Mouse (Mus musculus): ENCODE measurements around the gene Tbc1d13. TPM values are rescaled to one million over a fixed set of nuclear protein-coding genes. Genes with fewer than 3 reads are reported as not detected.
"Not testable (repeated sequence)": the region's sequence is repeated elsewhere in the genome, so short reads cannot be mapped to it uniquely, and the experiment has no call there.

Tbc1d13 gene
- polyA plus RNA-seq, 2 experiments from 2014 or later, result 6.8 to 6.9 TPM

- ATAC-seq, result not testable (repeated sequence)
These were observed 45.2 kb downstream of the Tbc1d13 start for GRCm38 (mm10) chr2:30178711-30179110.

- ATAC-seq, result no peak
These were observed 48.9 kb downstream of the Tbc1d13 start for GRCm38 (mm10) chr2:30182424-30182823.

GRCm38 (mm10) chr2:30183721-30184120, 50.2 kb downstream of the Tbc1d13 start:
- no peak for ATAC-seq

- ATAC-seq, result no peak
These were observed 51.7 kb downstream of the Tbc1d13 start for GRCm38 (mm10) chr2:30185276-30185675.

- no peak for ATAC-seq
These were observed 52.1 kb downstream of the Tbc1d13 start for GRCm38 (mm10) chr2:30185681-30186080.

GRCm38 (mm10) chr2:30191790-30192580, 58.4 kb downstream of the Tbc1d13 start:
- ATAC-seq, result no peak

GRCm38 (mm10) chr2:30194656-30195055, 61.1 kb downstream of the Tbc1d13 start:
- ATAC-seq, result no peak

GRCm38 (mm10) chr2:30198021-30198420, 64.5 kb downstream of the Tbc1d13 start:
- no peak for ATAC-seq

GRCm38 (mm10) chr2:30199984-30200383, 66.4 kb downstream of the Tbc1d13 start:
- ATAC-seq, result no peak

GRCm38 (mm10) chr2:30200388-30200925, 66.9 kb downstream of the Tbc1d13 start:
- no peak for ATAC-seq

Other genes with a start within 250 kb of the Tbc1d13 start
- gene Odf2, start 244.5 kb upstream of the Tbc1d13 start, polyA plus RNA-seq (2017; shearing (Covaris generic)), result 10 to 100 TPM; 44.3 to 45.0 TPM
- gene Gle1, start 198.3 kb upstream of the Tbc1d13 start, polyA plus RNA-seq (2017; shearing (Covaris generic)), result 10 to 100 TPM; 42.4 to 52.7 TPM
- 10 to 100 TPM; 78.3 to 89.3 TPM for gene Sptan1, start 168.2 kb upstream of the Tbc1d13 start, polyA plus RNA-seq (2017; shearing (Covaris generic))
- gene Wdr34, start 84.9 kb upstream of the Tbc1d13 start, polyA plus RNA-seq (2017; shearing (Covaris generic)), result 1 to 10 TPM in 1 of 2 experiments, under 1 TPM in 1; 0.87 to 1.4 TPM
- 100 to 1,000 TPM; 369 to 379 TPM for gene Set, start 76.4 kb upstream of the Tbc1d13 start, polyA plus RNA-seq (2017; shearing (Covaris generic))
- gene Pkn3, start 56.1 kb upstream of the Tbc1d13 start, polyA plus RNA-seq (2017; shearing (Covaris generic)), result under 1 TPM in 1 of 2 experiments, not detected in 1; 0.41 TPM
- 10 to 100 TPM; 31.6 to 32.4 TPM for gene Zdhhc12, start 40.1 kb upstream of the Tbc1d13 start, polyA plus RNA-seq (2017; shearing (Covaris generic))
- gene Zer1, start 9.2 kb upstream of the Tbc1d13 start, polyA plus RNA-seq (2017; shearing (Covaris generic)), result 10 to 100 TPM; 14.5 to 15.2 TPM
- gene Endog, start 37.7 kb downstream of the Tbc1d13 start, polyA plus RNA-seq (2017; shearing (Covaris generic)), result 1 to 10 TPM; 2.6 to 3.3 TPM
- gene Spout1, start 44.7 kb downstream of the Tbc1d13 start, polyA plus RNA-seq (2017; shearing (Covaris generic)), result 10 to 100 TPM; 32.0 to 33.8 TPM
- gene Kyat1, start 72.1 kb downstream of the Tbc1d13 start, polyA plus RNA-seq (2017; shearing (Covaris generic)), result 1 to 10 TPM; 7.0 to 7.7 TPM
- gene Lrrc8a, start 104.0 kb downstream of the Tbc1d13 start, polyA plus RNA-seq (2017; shearing (Covaris generic)), result 10 to 100 TPM; 34.4 to 38.4 TPM
- gene Gm28035, start 106.8 kb downstream of the Tbc1d13 start, polyA plus RNA-seq (2017; shearing (Covaris generic)), result not detected
- gene Phyhd1, start 132.5 kb downstream of the Tbc1d13 start, polyA plus RNA-seq (2017; shearing (Covaris generic)), result 1 to 10 TPM; 3.9 to 4.8 TPM
- gene Gm28038, start 147.3 kb downstream of the Tbc1d13 start, polyA plus RNA-seq (2017; shearing (Covaris generic)), result not detected
- 10 to 100 TPM; 11.6 to 13.6 TPM for gene Dolk, start 152.6 kb downstream of the Tbc1d13 start, polyA plus RNA-seq (2017; shearing (Covaris generic))
- gene Nup188, start 152.7 kb downstream of the Tbc1d13 start, polyA plus RNA-seq (2017; shearing (Covaris generic)), result 10 to 100 TPM; 25.8 to 30.6 TPM
- 100 to 1,000 TPM in 1 of 2 experiments, 10 to 100 TPM in 1; 80.5 to 105 TPM for gene Sh3glb2, start 225.6 kb downstream of the Tbc1d13 start, polyA plus RNA-seq (2017; shearing (Covaris generic))
- gene Miga2, start 230.5 kb downstream of the Tbc1d13 start, polyA plus RNA-seq (2017; shearing (Covaris generic)), result 1 to 10 TPM; 1.3 to 7.4 TPM

Data from activated CD4-positive, CD25-positive, alpha-beta regulatory T cell, adult 4 months (primary cell).